Mouse (Mus musculus) heart, postnatal 0 days (tissue): ENCODE results near the gene Camk2d. TPM values are rescaled to one million over a fixed set of nuclear protein-coding genes. Genes with fewer than 3 reads are reported as not detected.

Experiments
- ATAC-seq: fragments of 200-750 bp; cut with Nextera tagmentation; 2 replicates; pipeline ENCODE4 v1.8.0; 2017; ENCODE audit warnings: low read depth, moderate number of reproducible peaks, moderate library complexity; ENCODE audit not compliant: insufficient read depth
- DNase-seq: peaks from one replicate; pipeline ENCODE4 v3.0.0-alpha.2; 2016; ENCODE audit warnings: low spot score
- H3K27ac ChIP-seq: fragments of 300-500 bp; sonication (generic); 2 replicates; pipeline ENCODE4 v1.5.1; 2014; ENCODE audit warnings: low read depth, mild to moderate bottlenecking
- H3K27me3 ChIP-seq: fragments of 300-500 bp; sonication (generic); 2 replicates; pipeline ENCODE4 v1.6.1; 2014; ENCODE audit warnings: low read length, mixed read lengths; ENCODE audit not compliant: control insufficient read depth, insufficient read depth
- H3K36me3 ChIP-seq: fragments of 300-500 bp; sonication (generic); replicated peaks from 2 replicates; pipeline ENCODE4 v1.6.1; 2014; ENCODE audit warnings: low read length, mixed read lengths; ENCODE audit not compliant: control insufficient read depth, insufficient read depth
- H3K4me1 ChIP-seq: fragments of 300-500 bp; sonication (generic); 2 replicates; pipeline ENCODE4 v1.6.1; 2014; ENCODE audit warnings: antibody characterized with exemption; ENCODE audit not compliant: control insufficient read depth, insufficient read depth
- H3K4me2 ChIP-seq: fragments of 300-500 bp; sonication (generic); 2 replicates; pipeline ENCODE4 v1.6.1; 2014; ENCODE audit warnings: low read depth, mild to moderate bottlenecking, low read length, moderate library complexity
- H3K4me3 ChIP-seq: fragments of 300-500 bp; sonication (generic); 2 replicates; pipeline ENCODE4 v1.5.1; 2014; ENCODE audit warnings: low read depth, low read length
- H3K9ac ChIP-seq: fragments of 300-500 bp; sonication (generic); replicated peaks from 2 replicates; pipeline ENCODE4 v1.6.1; 2014; ENCODE audit warnings: low read depth, low read length, mixed read lengths
- H3K9me3 ChIP-seq: fragments of 300-500 bp; sonication (generic); replicated peaks from 2 replicates; pipeline ENCODE4 v1.6.1; 2016; ENCODE audit warnings: low read length; ENCODE audit not compliant: control insufficient read depth
- CTCF ChIP-seq: IDR thresholded peaks from 2 replicates; pipeline ENCODE4 v1.5.1; 2016; ENCODE audit warnings: antibody characterized with exemption, control low read depth, low read depth
- EP300 ChIP-seq: IDR thresholded peaks from 2 replicates; pipeline ENCODE4 v1.6.1; 2016; ENCODE audit warnings: antibody characterized with exemption, low read depth
- WGBS: fragments of 180-500 bp; shearing (Covaris S2); extraction: QIAGEN DNeasy Blood & Tissue Kit; methylation state at CpG from one replicate; pipeline ENCODE4 v1.1.7; 2014; 5-methylcytosine and 5-hydroxymethylcytosine counted together
- polyA plus RNA-seq: library from polyadenylated mRNA; unstranded; fragments of >200 nt; fragmentation: Nextera tagmentation; extraction: Ambion mirVana; gene quantifications from 2 replicates; pipeline ENCODE4 v1.2.1, GENCODE M21; 2015
- total RNA-seq: library from RNA; depleted of rRNA; stranded (reverse); fragments of >200 nt; gene quantifications from 2 replicates; pipeline ENCODE4 v1.2.3, GENCODE M21; 2014; ENCODE audit warnings: low replicate concordance

Gene Camk2d
- total and polyA plus RNA-seq, 2 experiments from 2014 or later: 109 to 191 TPM

GRCm38 (mm10) chr3:126650747-126651146 is 54.6 kb downstream of the Camk2d start:
- ATAC-seq: no peak
- H3K27ac ChIP-seq: no peak overlapping the region
- no peak overlapping the region for H3K4me2 ChIP-seq
- no peak overlapping the region for H3K9ac ChIP-seq
- DNase-seq: no peak
- no peaks in the 10 kb centered on the region for H3K36me3 ChIP-seq
- peaks cover 10% of the 10 kb centered on the region for H3K4me1 ChIP-seq
- TF ChIP-seq CTCF: no peak
- TF ChIP-seq EP300: no peak
- no peak overlapping the region for H3K4me3 ChIP-seq
- H3K27me3 ChIP-seq: no peaks in the 10 kb centered on the region
- no peaks in the 10 kb centered on the region for H3K9me3 ChIP-seq
- 78% methylated on average over 6 of the region's 6 CpGs for WGBS

DNA sequence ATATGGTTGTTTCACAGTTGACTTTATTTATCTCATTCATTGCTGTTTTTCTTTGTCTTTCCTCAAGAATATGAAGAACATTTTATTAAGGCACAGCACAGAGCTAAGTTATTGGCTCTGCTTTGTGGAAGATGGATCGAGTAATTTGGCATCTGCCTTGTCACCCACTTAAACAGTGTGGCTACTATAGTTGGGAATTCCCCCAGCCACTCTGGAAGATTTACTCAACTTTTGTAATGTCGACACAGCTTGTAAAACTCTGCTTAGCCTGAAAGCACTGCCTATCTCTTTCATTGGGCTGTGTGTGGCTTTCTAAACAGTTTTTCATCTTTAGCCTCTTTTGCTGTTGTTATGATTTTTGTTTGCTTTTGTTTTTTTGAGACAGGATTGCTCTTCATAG is 56.3 kb downstream of the Camk2d start:
- 32% methylated on average over 2 of the region's 2 CpGs for WGBS
- Histone ChIP-seq H3K36me3 (no peaks in the 10 kb centered on the region), H3K4me1 (peaks cover 20% of the 10 kb centered on the region), H3K27me3 (no peaks in the 10 kb centered on the region), H3K9ac (no peak overlapping the region), H3K27ac (peak overlapping the region; percentile 27; the same call in 1 of the 2 replicates), H3K4me2 (no peak overlapping the region), H3K9me3 (no peaks in the 10 kb centered on the region), H3K4me3 (no peak overlapping the region)
- DNase-seq (no peak), ATAC-seq (no peak)
- TF ChIP-seq CTCF: no peak
- no peak for TF ChIP-seq EP300

- Histone ChIP-seq H3K27me3 (no peaks in the 10 kb centered on the region), H3K4me1 (peaks cover 25% of the 10 kb centered on the region), H3K36me3 (no peaks in the 10 kb centered on the region), H3K27ac (0 out of 2 replicates have a peak overlapping the region, but pooled peaks have one; percentile 27), H3K4me2 (no peak overlapping the region), H3K4me3 (no peak overlapping the region), H3K9me3 (no peaks in the 10 kb centered on the region), H3K9ac (no peak overlapping the region)
- TF ChIP-seq EP300 (no peak), CTCF (no peak)
- ATAC-seq: no peak
- 39% methylated on average over 1 of the region's 1 CpGs for WGBS
- no peak for DNase-seq
Measured at GRCm38 (mm10) chr3:126653118-126653517, 57.0 kb downstream of the Camk2d start.

DNA sequence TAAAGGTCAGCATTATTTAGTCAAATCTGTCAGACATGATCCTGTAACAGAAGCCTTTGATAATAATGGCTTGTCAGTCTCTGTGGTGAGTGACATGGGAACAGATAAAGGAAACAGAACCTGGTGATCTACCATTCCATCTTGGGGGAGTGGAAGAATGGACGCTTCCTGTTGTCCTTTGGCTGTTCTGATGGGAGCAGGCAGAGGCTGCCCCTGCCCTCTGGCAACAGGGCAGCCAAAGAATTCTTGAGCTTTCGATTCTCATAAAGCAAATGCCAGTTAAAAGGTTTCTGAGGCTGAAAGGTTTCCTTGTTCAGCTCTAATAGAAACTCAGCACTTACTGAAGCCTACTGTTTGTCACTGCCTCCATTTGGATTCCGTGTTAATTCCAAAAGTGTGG is 60.1 kb downstream of the Camk2d start:
- H3K36me3 ChIP-seq: no peaks in the 10 kb centered on the region
- no peak overlapping the region for H3K4me2 ChIP-seq
- no peak for TF ChIP-seq CTCF
- no peak for TF ChIP-seq EP300
- H3K9ac ChIP-seq: no peak overlapping the region
- no peak for ATAC-seq
- no peak overlapping the region for H3K4me3 ChIP-seq
- peak overlapping the region; percentile 68 for H3K27ac ChIP-seq
- H3K27me3 ChIP-seq: no peaks in the 10 kb centered on the region
- H3K9me3 ChIP-seq: no peaks in the 10 kb centered on the region
- DNase-seq: no peak
- WGBS: 43% methylated on average over 3 of the region's 3 CpGs
- H3K4me1 ChIP-seq: peaks cover 53% of the 10 kb centered on the region

GRCm38 (mm10) chr3:126657895-126658294 is 61.8 kb downstream of the Camk2d start:
- DNase-seq (no peak), ATAC-seq (no peak)
- no peaks in the 10 kb centered on the region for H3K27me3 ChIP-seq
- H3K4me3 ChIP-seq: no peak overlapping the region
- H3K27ac ChIP-seq: peak overlapping the region; percentile 95; the same call in 1 of the 2 replicates
- no peak for TF ChIP-seq CTCF
- TF ChIP-seq EP300: no peak
- H3K9ac ChIP-seq: no peak overlapping the region
- no peak overlapping the region for H3K4me2 ChIP-seq
- no peaks in the 10 kb centered on the region for H3K36me3 ChIP-seq
- no peaks in the 10 kb centered on the region for H3K9me3 ChIP-seq
- 38% methylated on average over 4 of the region's 4 CpGs for WGBS
- peaks cover 47% of the 10 kb centered on the region for H3K4me1 ChIP-seq

DNA sequence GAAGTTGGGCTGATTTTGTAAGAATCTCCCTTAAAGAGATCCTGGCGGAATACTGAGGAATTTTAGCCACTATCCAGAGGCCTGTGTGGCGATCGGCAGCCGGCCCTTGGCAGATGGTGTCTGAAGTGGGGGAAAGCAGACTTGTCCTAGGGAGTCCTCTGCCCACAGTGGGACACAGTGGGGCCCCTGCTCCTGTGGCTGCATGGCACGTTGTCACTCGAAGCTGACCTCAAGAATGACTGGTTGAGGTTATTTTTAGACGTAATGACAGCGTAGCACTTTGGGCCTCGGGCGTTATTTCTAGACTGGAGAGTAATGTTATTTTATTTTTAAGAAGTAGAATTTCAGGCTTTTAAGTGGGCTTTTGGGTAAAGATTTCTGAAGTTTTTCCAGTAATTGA is 62.7 kb downstream of the Camk2d start:
- Histone ChIP-seq H3K9me3 (no peaks in the 10 kb centered on the region), H3K27ac (peak overlapping the region; percentile 95), H3K4me2 (peak overlapping the region; percentile 42), H3K9ac (peak overlapping the region; percentile 46), H3K4me1 (peaks cover 45% of the 10 kb centered on the region), H3K27me3 (no peaks in the 10 kb centered on the region), H3K36me3 (no peaks in the 10 kb centered on the region), H3K4me3 (no peak overlapping the region)
- DNase-seq: peak; percentile 80
- peak; percentile 72 for ATAC-seq
- 25% methylated on average over 10 of the region's 10 CpGs for WGBS
- TF ChIP-seq EP300 (no peak), CTCF (no peak)
